Mouse (Mus musculus): ENCODE data around the gene Esd.

The Esd gene

GRCm38 (mm10) chr14:74797386-74798062 lies 65.4 kb downstream of the Esd start:
- no peak for DNase-seq

- DNase-seq = no peak
Observed at GRCm38 (mm10) chr14:74798063-74798890, 66.2 kb downstream of the Esd start.

Measured in kidney, postnatal 4 days (tissue).